Mouse (Mus musculus) monocyte, adult 2 months (primary cell): ENCODE results near the gene Gdpd3.
"Not testable (repeated sequence)": the region's sequence is repeated elsewhere in the genome, so short reads cannot be mapped to it uniquely, and the experiment has no call there.

Experiments
- DNase-seq, 2 experiments: peaks; one replicate each; pipeline ENCODE4 v3.0.0; 2022; ENCODE audit warnings: low spot score in 2 of 2, low read depth in 1 of 2

The Gdpd3 gene

GRCm38 (mm10) chr7:126760391-126760802 is 5.7 kb upstream of the Gdpd3 start:
- no peak for DNase-seq

GRCm38 (mm10) chr7:126760956-126761355 is 5.2 kb upstream of the Gdpd3 start:
- DNase-seq, result no peak

- no peak for DNase-seq
Measured at GRCm38 (mm10) chr7:126761529-126762067, 4.5 kb upstream of the Gdpd3 start.

DNA sequence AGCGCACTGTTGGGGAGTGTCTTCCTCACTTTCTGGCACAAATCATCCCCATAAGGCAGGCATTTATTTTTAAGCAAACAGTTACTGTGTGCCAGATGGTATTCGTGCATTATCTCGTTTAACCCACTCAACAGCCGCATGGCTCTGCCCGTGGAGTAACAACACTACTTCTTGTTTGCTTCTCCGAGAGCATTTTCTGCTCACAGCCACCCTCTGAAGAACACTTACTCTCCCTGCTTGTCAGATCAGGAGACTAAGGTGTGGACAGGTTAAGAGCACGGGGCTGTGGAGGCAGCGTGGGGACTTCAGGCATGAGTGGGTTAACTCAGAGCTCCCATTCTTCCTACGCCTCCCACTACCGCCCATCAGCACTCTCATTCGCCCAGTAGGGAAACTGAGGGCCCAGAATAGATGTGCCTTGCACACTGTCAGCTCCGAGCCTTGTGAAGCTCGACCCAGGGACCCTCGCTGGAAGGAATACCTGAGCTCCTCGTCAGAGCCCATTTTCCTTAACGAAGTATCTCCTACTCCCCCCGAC is 3.6 kb upstream of the Gdpd3 start:
- no peak for DNase-seq

- no peak for DNase-seq
Measured at GRCm38 (mm10) chr7:126765540-126765939, 594 bp upstream of the Gdpd3 start.

DNA sequence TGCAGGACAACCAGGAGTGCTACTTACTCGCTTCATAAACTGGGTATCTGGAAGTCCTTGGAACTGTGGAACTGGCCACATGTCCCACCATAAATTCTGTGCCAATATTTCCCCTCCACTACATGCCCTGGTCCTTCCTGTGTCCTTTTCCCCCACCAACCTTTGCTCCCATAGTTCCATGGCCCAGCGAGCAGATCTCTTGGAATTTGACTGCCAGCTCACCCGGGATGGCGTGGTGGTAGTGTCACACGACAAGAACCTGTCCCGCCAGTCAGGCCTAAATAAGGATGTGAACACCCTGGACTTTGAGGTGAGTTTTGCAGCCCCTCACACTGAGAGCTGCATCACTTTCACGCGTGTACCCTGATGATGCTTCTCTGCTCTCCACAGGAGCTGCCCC is 867 bp downstream of the Gdpd3 start:
- DNase-seq, result no peak

DNA sequence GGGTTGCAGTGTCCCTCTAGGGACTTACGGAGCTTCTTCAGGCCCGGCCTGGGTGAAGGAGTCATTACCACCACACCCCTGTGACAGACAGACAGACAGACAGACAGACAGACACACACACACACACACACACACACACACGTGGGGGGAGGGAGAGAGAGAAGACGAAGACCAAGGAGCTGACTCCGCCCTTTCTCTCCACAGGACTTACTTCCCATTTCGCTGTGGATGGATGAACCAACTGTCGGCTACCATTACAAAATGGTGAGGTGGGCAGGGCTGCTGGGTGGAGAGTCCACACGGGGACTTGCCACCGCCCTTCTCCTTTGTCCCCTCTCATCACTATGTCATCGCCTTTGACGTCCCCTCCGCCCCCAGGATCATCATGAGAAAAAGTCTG is 4.7 kb downstream of the Gdpd3 start:
- DNase-seq, result peak; percentile 54 to 63

- no peak for DNase-seq
Measured at GRCm38 (mm10) chr7:126773351-126773750, 7.2 kb downstream of the Gdpd3 start.

DNA sequence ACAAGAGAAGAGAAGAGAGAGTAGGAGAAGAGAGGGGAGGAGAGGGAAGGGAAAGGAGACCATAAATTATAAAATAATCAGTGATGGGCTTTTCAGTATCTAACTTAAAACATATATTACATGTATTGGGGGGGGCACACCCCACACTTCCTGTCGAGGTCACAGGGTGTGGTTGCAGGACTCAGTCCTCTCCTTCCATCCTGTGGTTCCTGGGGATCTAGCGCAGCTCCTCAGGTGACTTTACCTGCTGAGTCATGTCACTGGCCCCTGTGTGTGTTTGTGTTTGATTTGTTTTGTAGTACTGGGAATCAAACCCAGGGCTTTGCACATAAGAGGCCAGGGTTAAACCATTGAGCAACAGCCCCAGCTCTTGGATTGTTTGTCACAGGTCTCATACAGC is 8.3 kb downstream of the Gdpd3 start:
- DNase-seq, result no peak

- DNase-seq, result no peak
Measured at GRCm38 (mm10) chr7:126775185-126775977, 9.2 kb downstream of the Gdpd3 start.

- no peak for DNase-seq
Measured at GRCm38 (mm10) chr7:126775978-126776234, 9.8 kb downstream of the Gdpd3 start.

- DNase-seq, result peak; percentile 71 to 83
Measured at GRCm38 (mm10) chr7:126776598-126777057, 10.5 kb downstream of the Gdpd3 start, which contains the start of gene Ypel3. Gene Ypel3 (plus strand): TSS chr7:126776955.

DNA sequence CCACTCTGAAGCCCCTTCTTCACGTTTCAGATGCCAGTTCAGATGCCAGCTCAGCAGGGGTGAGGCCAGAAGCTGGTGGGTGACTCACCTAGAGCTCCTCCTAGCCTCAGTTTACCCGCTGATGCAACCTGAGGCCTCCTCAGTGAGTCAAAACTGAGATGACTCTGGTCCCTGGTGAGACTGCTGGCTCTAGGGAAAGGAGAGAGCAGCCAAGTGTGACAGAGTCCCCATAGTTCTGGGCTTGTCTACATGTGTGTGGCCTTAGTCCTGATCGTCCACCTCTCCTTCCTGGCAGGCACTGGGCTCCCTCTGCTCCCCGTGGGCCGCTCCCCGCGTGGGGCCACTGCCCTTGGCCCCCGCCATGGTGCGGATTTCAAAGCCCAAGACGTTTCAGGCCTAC is 11.3 kb downstream of the Gdpd3 start:
- DNase-seq, result no peak

DNA sequence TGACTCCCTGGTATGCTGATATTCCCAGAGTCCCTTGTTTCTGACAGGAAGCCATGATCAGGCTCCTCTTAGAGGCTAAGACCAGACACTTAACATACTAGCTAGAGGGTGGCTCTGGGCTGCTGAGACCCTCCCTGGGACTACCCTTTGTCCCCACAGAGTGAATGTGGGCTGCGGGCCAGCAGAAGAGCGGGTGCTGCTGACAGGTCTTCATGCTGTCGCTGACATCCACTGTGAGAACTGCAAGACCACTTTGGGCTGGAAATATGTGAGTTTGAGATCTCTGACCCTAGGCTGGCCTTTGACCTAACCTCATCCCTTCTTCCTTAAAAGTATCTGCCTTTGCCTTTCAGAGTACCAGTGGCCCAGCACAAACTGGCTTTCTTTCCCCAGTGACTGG is 12.0 kb downstream of the Gdpd3 start:
- DNase-seq, result no peak

DNA sequence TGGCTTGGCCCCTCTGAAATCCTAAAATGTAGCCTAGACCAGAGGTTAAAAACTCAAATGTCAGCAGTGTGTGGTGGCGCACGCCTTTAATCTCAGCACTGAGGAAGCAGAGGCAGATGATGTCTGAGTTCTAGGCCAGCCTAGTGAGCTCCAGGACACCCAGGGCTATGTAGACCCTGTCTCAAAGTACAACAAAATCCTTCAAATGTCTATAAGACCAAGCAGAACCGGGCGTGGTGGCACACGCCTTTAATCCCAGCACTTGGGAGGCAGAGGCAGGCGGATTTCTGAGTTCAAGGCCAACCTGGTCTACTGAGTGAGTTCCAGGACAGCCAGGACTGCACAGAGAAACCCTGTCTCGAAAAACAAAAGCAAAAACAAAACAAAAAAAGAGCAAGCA is 13.0 kb downstream of the Gdpd3 start:
- DNase-seq, result not testable (repeated sequence)

DNA sequence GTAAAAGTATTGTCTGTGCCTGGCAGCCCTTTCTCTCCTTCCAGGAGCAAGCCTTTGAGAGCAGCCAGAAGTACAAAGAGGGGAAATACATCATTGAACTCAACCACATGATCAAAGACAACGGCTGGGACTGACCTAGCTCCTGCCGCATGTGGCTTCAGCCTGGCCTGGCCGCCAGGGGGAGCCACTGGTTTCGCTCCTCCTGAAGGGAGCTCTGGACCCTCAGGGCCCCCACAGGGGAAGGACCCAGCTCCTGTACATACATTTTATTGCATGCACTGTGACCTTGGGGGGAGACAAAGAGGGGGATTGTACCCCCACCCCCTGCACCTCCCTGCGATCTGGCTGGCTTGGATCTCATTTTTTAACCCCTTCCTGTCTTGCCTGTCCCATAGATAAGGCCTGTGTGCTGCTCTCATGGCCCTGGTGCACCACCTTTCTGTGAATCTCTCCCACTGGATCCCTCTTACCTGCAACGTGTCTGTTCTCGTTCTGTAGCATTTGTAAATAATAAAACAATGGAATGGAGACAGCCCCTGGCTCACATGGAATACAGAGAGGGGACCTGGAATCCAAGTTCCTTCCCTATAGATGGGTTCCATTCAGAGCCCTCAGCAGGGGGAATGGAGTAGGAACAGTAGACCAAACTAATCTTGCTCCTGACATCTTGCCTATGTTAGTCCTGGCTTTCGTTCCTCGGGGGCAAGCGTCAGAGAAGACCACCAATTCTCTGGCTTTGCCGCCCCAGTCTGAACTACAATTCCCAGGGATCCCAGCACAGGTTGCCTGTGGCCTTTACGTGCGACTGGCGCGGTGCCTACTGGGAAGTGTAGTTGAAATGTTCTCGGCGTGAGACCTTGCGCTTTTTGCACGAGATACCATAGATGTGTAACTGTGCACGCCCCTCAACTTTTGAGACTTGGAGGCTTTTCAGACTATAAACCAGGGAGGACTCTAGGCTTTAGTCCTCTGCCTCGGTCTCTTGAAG is 14.1 kb downstream of the Gdpd3 start:
- DNase-seq, result peak; percentile 60 to 78

DNA sequence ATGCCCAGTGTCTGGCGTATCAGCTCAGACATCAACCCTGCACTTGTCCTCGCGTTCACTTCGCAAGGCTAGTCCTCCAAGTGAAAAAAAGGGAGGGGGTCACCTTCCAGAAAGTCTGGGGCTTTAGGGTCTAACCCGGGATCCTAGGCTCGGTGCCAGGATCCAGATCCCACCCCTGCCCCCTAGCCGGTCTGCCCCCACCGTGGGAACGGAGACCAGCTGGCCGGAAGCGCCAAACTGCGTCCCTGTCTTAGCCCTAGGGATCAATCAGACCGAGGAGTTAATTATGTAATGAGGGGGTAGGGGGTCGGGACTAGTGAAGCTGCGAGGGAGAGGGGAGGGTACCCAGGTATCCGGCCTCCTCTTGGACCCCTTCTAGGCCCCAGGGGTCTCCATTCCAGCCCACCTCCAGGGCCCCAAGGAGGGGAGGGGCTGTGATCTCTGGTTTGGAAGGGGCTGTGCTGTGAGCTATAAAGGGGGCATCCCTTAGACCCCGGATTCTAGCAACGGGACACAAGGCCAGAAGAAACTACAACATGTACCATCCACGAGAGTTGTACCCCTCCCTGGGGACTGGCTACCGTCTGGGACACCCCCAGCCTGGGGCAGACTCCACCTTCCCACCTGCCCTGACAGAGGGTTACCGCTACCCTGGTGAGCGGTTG is 15.0 kb downstream of the Gdpd3 start, which contains the start of gene Tbx6:
Gene Tbx6 (plus strand): TSS at position 513 of the 665 bp plus-strand sequence.
- DNase-seq, result no peak

DNA sequence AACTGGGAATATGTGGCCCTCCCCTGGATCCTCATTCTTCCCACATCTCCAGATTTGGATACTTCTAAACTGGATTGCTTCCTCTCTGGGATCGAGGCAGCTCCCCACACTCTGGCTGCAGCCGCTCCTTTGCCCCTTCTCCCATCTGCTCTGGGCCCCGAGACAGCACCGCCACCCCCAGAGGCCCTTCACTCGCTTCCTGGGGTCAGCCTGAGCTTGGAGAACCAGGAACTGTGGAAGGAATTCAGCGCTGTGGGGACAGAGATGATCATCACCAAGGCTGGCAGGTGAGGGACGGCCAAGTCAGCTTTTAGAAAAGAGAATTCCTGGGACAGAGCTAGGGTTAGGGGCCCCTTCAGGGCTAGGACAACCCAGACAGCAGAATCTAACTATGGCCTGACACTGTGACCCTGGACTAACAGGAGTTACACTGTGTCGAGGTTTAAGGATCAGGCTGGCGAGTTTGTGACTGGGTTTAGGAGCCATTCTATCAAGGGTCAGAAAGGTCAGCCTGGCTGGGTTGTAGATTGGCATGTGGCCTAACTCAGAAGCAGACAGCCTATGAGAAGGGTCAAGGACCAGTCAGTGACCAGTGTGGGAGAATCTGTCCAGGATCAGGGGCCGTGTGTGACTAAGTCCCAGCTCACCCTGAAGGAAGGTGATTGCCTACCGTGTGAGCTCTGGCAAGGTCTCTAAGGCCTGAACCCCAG is 15.7 kb downstream of the Gdpd3 start:
- no peak for DNase-seq

GRCm38 (mm10) chr7:126782693-126783092 is 16.6 kb downstream of the Gdpd3 start:
- DNase-seq, result no peak

DNA sequence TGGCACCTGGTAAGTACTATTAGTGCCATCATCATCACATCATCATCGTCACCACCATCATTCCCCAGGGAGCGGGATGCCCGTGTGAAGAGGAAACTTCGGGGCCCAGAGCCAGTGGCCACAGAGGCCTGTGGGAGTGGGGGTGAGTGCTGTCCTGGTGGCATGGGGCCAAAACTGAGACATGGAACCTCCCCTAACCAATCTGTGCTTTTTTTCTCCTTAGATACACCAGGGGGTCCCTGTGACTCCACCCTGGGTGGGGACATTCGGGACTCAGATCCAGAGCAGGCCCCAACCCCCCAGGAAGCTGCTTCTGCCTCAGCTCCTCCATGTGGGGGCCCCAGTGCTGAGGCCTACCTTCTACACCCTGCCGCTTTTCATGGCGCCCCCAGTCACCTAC is 18.3 kb downstream of the Gdpd3 start:
- no peak for DNase-seq
